Mouse (Mus musculus): ENCODE measurements around the gene Rab30. TPM values are rescaled to one million over a fixed set of nuclear protein-coding genes. Genes with fewer than 3 reads are reported as not detected.

Gene Rab30
- not detected in 2 replicates for polyA plus RNA-seq (2012)

DNA sequence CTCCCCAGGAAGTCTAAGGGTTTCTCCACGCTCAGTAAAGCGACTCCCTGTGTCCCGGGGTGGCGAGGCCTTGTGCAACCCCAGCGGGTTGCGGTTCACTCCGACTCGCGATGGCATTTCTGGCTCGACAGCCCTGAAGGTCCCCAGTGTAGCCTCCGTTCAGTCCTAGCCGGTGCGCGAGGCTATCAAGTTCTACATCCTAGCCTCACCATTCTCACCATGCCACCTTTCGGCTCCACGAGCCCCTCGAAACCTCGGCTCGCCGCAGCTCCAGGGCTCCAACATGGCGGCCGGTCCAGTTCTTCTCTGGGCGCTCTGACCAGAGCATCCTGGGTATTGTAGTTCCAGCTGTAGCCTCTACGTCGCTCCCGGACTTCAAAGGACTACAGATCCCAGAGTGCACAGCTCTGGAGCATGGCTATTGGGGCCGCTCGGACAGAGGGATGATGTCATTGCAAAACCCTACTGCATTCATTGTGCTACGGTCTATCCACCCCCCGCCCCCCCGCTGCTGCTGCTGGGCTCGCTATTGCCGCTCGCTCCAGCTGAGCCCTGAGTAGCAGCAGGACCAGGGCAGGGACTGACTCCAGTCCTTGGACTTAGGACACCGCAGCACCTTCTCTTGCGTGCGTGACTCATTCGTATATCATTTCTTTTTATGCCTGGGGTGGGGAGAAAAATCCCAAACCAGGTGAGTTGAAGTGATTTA lies at the start of gene Rab30:
Gene Rab30 (plus strand): TSS at position 452 of the 709 bp plus-strand sequence.

GRCm38 (mm10) chr7:92874116-92874675 lies 132.8 kb downstream of the Rab30 start, which contains the start of the genes Ddias and Prcp:
Ddias (minus strand) TSS chr7:92874247.
Prcp (plus strand) TSS chr7:92874470.

Other genes starting within 250 kb of the Rab30 start
- gene Ccdc90b, start 180.5 kb upstream of the Rab30 start, polyA plus RNA-seq (2012): 13.9 and 16.1 TPM in 2 replicates
- gene Ankrd42, start 104.5 kb upstream of the Rab30 start, polyA plus RNA-seq (2012): 0.17 and 0.37 TPM in 2 replicates
- 87.6 and 96.2 TPM in 2 replicates for gene Pcf11, start 71.7 kb upstream of the Rab30 start, polyA plus RNA-seq (2012)
- gene Ddias, start 132.6 kb downstream of the Rab30 start, polyA plus RNA-seq (2012): 8.3 and 9.6 TPM in 2 replicates
- 109 and 145 TPM in 2 replicates for gene Prcp, start 132.9 kb downstream of the Rab30 start, polyA plus RNA-seq (2012)